Mouse (Mus musculus) adrenal gland, postnatal 10 days (tissue): ENCODE data around the gene Sh3pxd2a. TPM values are rescaled to one million over a fixed set of nuclear protein-coding genes. Genes with fewer than 3 reads are reported as not detected.
"Not testable (repeated sequence)": the region's sequence is repeated elsewhere in the genome, so short reads cannot be mapped to it uniquely, and the experiment has no call there.

ENCODE experiments used
- DNase-seq: peaks from one replicate; pipeline ENCODE4 v3.0.0; 2021; ENCODE audit warnings: mixed read lengths
- total RNA-seq, 2 experiments: library from RNA; stranded (reverse); gene quantifications; 2 replicates each; pipeline ENCODE4 v1.2.3; 2021

Gene Sh3pxd2a
- total RNA-seq, 2 experiments from 2014 or later, result 138 to 164 TPM

- DNase-seq, result no peak
Observed at GRCm38 (mm10) chr19:47409142-47409541, 55.1 kb downstream of the Sh3pxd2a start.

GRCm38 (mm10) chr19:47408656-47409055 lies 55.5 kb downstream of the Sh3pxd2a start:
- DNase-seq, result no peak

- no peak for DNase-seq
Observed at GRCm38 (mm10) chr19:47407332-47407731, 56.9 kb downstream of the Sh3pxd2a start.

GRCm38 (mm10) chr19:47406524-47406923 lies 57.7 kb downstream of the Sh3pxd2a start:
- DNase-seq, result no peak

- no peak for DNase-seq
Observed at GRCm38 (mm10) chr19:47405548-47405947, 58.7 kb downstream of the Sh3pxd2a start.

GRCm38 (mm10) chr19:47403391-47404379 lies 60.5 kb downstream of the Sh3pxd2a start:
- DNase-seq, result peak; percentile 54

- peak; percentile 57 for DNase-seq
Observed at GRCm38 (mm10) chr19:47402976-47403375, 61.2 kb downstream of the Sh3pxd2a start.

- DNase-seq, result no peak
Observed at GRCm38 (mm10) chr19:47402544-47402943, 61.7 kb downstream of the Sh3pxd2a start.

GRCm38 (mm10) chr19:47399709-47400108 lies 64.5 kb downstream of the Sh3pxd2a start:
- DNase-seq, result no peak

- no peak for DNase-seq
Observed at GRCm38 (mm10) chr19:47399029-47399428, 65.2 kb downstream of the Sh3pxd2a start.

- no peak for DNase-seq
Observed at GRCm38 (mm10) chr19:47397882-47398671, 66.1 kb downstream of the Sh3pxd2a start.

GRCm38 (mm10) chr19:47395338-47395737 lies 68.9 kb downstream of the Sh3pxd2a start:
- DNase-seq, result no peak

GRCm38 (mm10) chr19:47394781-47395180 lies 69.4 kb downstream of the Sh3pxd2a start:
- not testable (repeated sequence) for DNase-seq

GRCm38 (mm10) chr19:47390878-47391277 lies 73.3 kb downstream of the Sh3pxd2a start:
- no peak for DNase-seq

GRCm38 (mm10) chr19:47387887-47388286 lies 76.3 kb downstream of the Sh3pxd2a start:
- no peak for DNase-seq

- no peak for DNase-seq
Observed at GRCm38 (mm10) chr19:47387395-47387794, 76.8 kb downstream of the Sh3pxd2a start.

GRCm38 (mm10) chr19:47385971-47386370 lies 78.2 kb downstream of the Sh3pxd2a start:
- no peak for DNase-seq

- no peak for DNase-seq
Observed at GRCm38 (mm10) chr19:47384639-47385038, 79.6 kb downstream of the Sh3pxd2a start.

GRCm38 (mm10) chr19:47384036-47384435 lies 80.2 kb downstream of the Sh3pxd2a start:
- DNase-seq, result no peak

GRCm38 (mm10) chr19:47382268-47382667 lies 81.9 kb downstream of the Sh3pxd2a start:
- DNase-seq, result no peak

- no peak for DNase-seq
Observed at GRCm38 (mm10) chr19:47381011-47381410, 83.2 kb downstream of the Sh3pxd2a start.

GRCm38 (mm10) chr19:47379141-47379540 lies 85.1 kb downstream of the Sh3pxd2a start:
- DNase-seq, result no peak
